Mouse (Mus musculus) layer of hippocampus, adult 2 months (tissue): Measurements from ENCODE around the gene Galnt11. TPM values are rescaled to one million over a fixed set of nuclear protein-coding genes. Genes with fewer than 3 reads are reported as not detected.
"Not testable (repeated sequence)": the region's sequence is repeated elsewhere in the genome, so short reads cannot be mapped to it uniquely, and the experiment has no call there.

Experiments used
- DNase-seq, 2 experiments: peaks; one replicate each; pipeline ENCODE4 v3.0.0; 2022; ENCODE audit warnings: low spot score in 2 of 2
- H3K27ac ChIP-seq: fragments of 200-600 bp; 2 replicates; pipeline ENCODE4 v1.8.1; 2022
- H3K4me3 ChIP-seq: fragments of 200-600 bp; 2 replicates; pipeline ENCODE4 v1.8.1; 2022; ENCODE audit warnings: mild to moderate bottlenecking
- CTCF ChIP-seq: fragments of 200-600 bp; conservative IDR thresholded peaks from 2 replicates; pipeline ENCODE4 v1.8.1; 2022; ENCODE audit warnings: antibody characterized with exemption, mild to moderate bottlenecking, moderate library complexity
- long read RNA-seq, 2 experiments: library from polyadenylated mRNA; stranded (forward); transcript quantifications; one replicate each; pipeline ENCODE4 v2.0.0; 2021; ENCODE audit warnings: borderline mapping rate in 2 of 2
- total RNA-seq, 2 experiments: library from RNA; stranded (reverse); gene quantifications; 2 replicates each; pipeline ENCODE4 v1.2.3; 2021

Galnt11 gene
- total RNA-seq, result 10 to 100 TPM; 43.5 to 46.7 TPM
- long read RNA-seq, experiment 1, transcript Galnt11-201 (12 exons, 2,552 nt), result major isoform, 44 of 51 reads
- long read RNA-seq, experiment 1, partial matches to known transcripts, result 1 of 51 reads
- long read RNA-seq, experiment 1, other reads (novel, unspliced or antisense), result 5 of 51 reads
- long read RNA-seq, experiment 2, transcript Galnt11-201 (12 exons, 2,552 nt), result major isoform, 54 of 71 reads
- long read RNA-seq, experiment 2, partial matches to known transcripts, result 7 of 71 reads
- long read RNA-seq, experiment 2, other reads (novel, unspliced or antisense), result 9 of 71 reads

- TF ChIP-seq CTCF, result no peak
- H3K27ac ChIP-seq, result peak within 1 kb of the TSS; percentile 96
- DNase-seq, result no peak
- peak within 1 kb of the TSS; percentile 71 for H3K4me3 ChIP-seq
Observed at GRCm38 (mm10) chr5:25221604-25222003, at the start of gene Galnt11. TSS of gene Galnt11 (plus strand) at chr5:25221904.

DNA sequence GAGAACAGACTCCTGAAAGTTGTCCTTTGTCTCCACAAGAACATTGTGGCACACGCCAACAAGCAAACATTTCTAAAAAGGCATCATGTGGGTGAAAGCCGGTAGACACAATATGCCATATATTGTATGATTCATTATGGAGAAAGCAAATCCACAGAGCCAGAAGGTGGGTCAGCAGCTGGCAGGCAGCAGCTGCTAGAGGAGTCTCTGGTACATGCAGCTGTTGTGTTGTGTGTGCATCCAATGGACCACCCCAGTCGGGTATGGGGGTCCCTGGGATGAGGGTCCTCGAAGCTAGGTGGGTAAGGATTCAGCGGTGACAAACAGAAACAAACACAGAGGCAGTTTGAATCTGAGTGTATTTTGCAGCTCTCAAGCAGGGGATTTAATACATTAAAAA, 43.8 kb upstream of the Galnt11 start:
- not testable (repeated sequence) for H3K27ac ChIP-seq, DNase-seq, H3K4me3 ChIP-seq

DNA sequence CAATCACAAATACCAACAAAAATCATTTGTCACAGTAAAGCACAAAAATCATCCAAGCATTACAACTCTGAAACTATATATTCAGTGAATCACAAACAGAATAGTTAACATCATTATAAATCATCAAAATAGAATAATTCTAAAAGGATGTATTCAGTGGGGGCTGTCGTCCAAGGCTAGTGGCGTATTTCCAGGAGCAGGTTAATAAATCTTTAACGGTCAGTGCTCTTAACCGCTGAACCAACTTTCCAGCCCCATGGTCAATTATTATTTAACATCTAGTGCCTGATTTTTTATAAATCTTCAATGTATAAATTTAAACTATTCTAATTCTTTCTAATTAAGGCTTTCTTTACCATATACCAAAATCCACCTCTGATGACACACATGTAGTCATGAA, 43.2 kb upstream of the Galnt11 start:
- not testable (repeated sequence) for H3K27ac ChIP-seq, H3K4me3 ChIP-seq, DNase-seq

DNA sequence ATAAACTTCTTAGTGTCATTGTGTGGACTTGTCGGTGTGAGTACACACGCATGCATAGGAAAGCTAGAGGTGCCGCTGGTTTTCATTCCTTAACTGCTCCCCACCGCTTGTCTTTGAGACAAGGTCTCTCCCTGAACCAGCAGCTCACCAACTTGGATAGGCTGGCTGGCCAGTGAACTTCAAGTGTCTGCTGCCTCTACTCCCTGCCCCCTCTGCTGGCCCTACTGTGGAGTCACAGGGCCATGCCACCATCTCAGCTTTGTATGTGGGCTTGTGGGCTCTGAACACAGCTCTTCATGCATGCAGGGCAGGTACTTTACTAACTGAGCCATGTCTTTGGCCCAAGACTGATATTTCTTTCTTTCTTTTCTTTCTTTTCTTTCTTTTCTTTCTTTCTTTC, 42.4 kb upstream of the Galnt11 start:
- DNase-seq, result no peak
- no peak overlapping the region for H3K27ac ChIP-seq
- TF ChIP-seq CTCF, result 0 out of 2 replicates have a peak, but pooled peaks have one; percentile 4
- no peak overlapping the region for H3K4me3 ChIP-seq

- Histone ChIP-seq H3K4me3 (no peak overlapping the region), H3K27ac (no peak overlapping the region)
- DNase-seq, result no peak
- no peak for TF ChIP-seq CTCF
Observed at GRCm38 (mm10) chr5:25179936-25180488, 41.7 kb upstream of the Galnt11 start.

GRCm38 (mm10) chr5:25181004-25181531, 40.6 kb upstream of the Galnt11 start, which contains the start of gene Galntl5:
TSS of gene Galntl5 (plus strand) at chr5:25181460.
- no peak for DNase-seq
- no peak within 1 kb of the TSS for H3K27ac ChIP-seq
- TF ChIP-seq CTCF, result no peak
- H3K4me3 ChIP-seq, result no peak within 1 kb of the TSS

GRCm38 (mm10) chr5:25183595-25183994, 38.1 kb upstream of the Galnt11 start:
- TF ChIP-seq CTCF, result no peak
- Histone ChIP-seq H3K4me3 (no peak overlapping the region), H3K27ac (no peak overlapping the region)
- DNase-seq, result no peak

- H3K4me3 ChIP-seq, result no peak overlapping the region
- no peak overlapping the region for H3K27ac ChIP-seq
- no peak for TF ChIP-seq CTCF
- no peak for DNase-seq
Observed at GRCm38 (mm10) chr5:25184594-25184993, 37.1 kb upstream of the Galnt11 start.

DNA sequence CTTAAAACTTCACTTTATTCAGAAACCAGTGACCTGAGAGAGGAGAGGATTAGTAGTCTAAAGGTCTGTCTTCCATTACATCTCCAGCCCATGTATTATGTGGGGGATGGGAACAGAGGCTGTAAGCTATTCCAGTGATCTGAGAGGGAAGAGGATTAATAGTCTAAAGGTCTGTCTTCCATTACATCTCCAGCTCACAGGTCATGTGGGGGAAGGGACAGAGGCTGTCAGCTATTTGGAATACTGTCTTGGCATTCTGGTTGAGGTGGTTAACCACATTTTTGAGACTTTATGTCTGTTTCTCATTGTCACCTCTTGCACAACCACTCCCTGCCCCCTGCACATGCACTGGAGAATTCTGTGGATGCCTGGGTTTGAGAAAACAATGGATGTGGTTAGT, 34.0 kb upstream of the Galnt11 start:
- no peak overlapping the region for H3K4me3 ChIP-seq
- TF ChIP-seq CTCF, result no peak
- H3K27ac ChIP-seq, result no peak overlapping the region
- no peak for DNase-seq

- no peak for DNase-seq
- peak; percentile 58 for TF ChIP-seq CTCF
- H3K4me3 ChIP-seq, result no peak overlapping the region
- H3K27ac ChIP-seq, result no peak overlapping the region
Observed at GRCm38 (mm10) chr5:25188802-25189201, 32.9 kb upstream of the Galnt11 start.

GRCm38 (mm10) chr5:25190521-25190920, 31.2 kb upstream of the Galnt11 start:
- Histone ChIP-seq H3K4me3 (no peak overlapping the region), H3K27ac (no peak overlapping the region)
- DNase-seq, result no peak
- no peak for TF ChIP-seq CTCF

DNA sequence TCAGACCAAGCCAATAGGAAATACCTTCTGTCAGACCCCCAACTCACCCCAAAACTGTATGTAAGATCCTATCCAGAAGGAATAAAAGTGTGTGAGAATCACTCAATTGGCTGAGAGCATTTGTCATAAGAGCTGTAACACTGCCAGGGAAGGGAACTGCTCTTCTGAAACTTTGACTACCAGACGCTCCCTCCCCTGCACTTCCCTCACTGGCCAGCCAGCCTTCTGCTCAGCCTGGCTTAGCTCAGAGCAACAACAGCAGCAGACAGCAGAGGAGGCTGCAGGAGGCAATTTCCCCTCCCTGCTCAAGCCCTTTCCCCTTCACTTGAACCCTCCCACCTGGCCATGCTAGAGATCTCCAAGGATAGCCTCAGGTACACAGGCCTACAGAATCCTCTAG, 9.8 kb upstream of the Galnt11 start:
- TF ChIP-seq CTCF, result 0 out of 2 replicates have a peak, but pooled peaks have one; percentile 10
- DNase-seq, result peak; percentile 22 to 37
- peak overlapping the region; percentile 36; the same call in 1 of the 2 replicates for H3K27ac ChIP-seq
- no peak overlapping the region for H3K4me3 ChIP-seq

GRCm38 (mm10) chr5:25213216-25213615, 8.5 kb upstream of the Galnt11 start:
- H3K27ac ChIP-seq, DNase-seq, H3K4me3 ChIP-seq: not testable (repeated sequence)

- Histone ChIP-seq H3K27ac (no peak overlapping the region), H3K4me3 (no peak overlapping the region)
- DNase-seq, result no peak
- TF ChIP-seq CTCF, result no peak
Observed at GRCm38 (mm10) chr5:25215006-25215405, 6.7 kb upstream of the Galnt11 start.
